Mouse (Mus musculus) lung, adult 2 months (tissue): ENCODE results near the gene Cog8.

Experiments
- CTCF ChIP-seq: fragments of 200-500 bp; IDR thresholded peaks from 2 replicates; pipeline ENCODE4 v1.5.1; 2011; ENCODE audit warnings: mild to moderate bottlenecking, low read length, control low read depth; ENCODE audit not compliant: insufficient read depth
- POLR2A ChIP-seq: fragments of 200-500 bp; IDR thresholded peaks from 2 replicates; pipeline ENCODE4 v1.6.1; 2011; ENCODE audit warnings: low read depth, mild to moderate bottlenecking, control low read depth, low read length, borderline replicate concordance; ENCODE audit errors: extremely low read depth

DNA sequence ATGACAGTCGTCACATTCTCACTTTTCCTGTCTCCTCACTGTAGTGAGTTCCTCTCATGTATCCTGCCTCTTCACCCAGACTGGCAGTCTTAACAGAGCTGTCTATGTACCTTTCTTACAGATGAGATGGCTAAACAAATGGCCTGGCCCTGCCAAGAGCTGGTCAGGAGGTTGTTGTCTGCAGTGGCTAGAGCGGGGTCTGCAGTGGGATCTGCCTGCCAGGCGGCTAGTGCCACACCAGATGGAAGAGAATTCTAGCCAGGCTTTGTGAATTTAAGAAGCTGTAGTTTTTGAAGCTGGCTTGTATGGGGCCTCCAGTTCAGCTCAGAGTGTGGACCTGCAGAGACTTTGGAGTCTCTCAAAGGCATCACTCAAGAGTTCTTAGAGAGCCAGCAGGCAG, 20.8 kb downstream of the Cog8 start:
- no peak for TF ChIP-seq CTCF
- no peak for TF ChIP-seq POLR2A
